9 mouse cellular contexts compared by ENCODE assay signal in the genomic region with DNA sequence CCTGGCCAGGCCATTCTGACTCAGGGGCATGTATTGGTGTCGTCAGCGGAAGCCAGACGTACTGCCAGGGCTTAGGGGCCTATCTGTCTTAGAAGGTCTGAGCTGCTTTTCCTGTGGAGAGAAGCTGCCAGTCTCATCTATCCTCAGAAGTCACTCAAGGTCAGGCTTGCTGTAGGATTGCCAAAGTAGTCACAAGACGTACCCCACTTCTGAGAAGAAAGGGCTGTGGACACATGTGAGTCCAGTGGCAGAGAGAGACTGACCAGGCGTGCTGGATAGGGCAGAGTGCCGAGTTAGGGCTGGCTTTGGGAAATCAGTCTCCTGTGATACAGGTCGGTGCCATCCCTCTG. TPM values are rescaled to one million over a fixed set of nuclear protein-coding genes. Genes with fewer than 3 reads are reported as not detected.
DNase-seq lines count a peak whose midpoint lies in the region; ATAC-seq and TF ChIP-seq lines count a peak whose summit lies in the region.
"Had no signal": no experiment of that assay in that cellular context is flagged by ENCODE, and none has a peak within 500 bp of the region (broad histone marks: within the 10 kb centered on the region; RNA-seq: fewer than 3 reads in every experiment).

No protein-coding gene starts in this region.

- peaks cover 82% of the 10 kb centered on the region for H3K4me1 ChIP-seq in limb, embryonic 13.5 days
- H3K4me1 ChIP-seq in limb, embryonic 10.5 days = peaks cover 68% of the 10 kb centered on the region
- peaks cover 29% of the 10 kb centered on the region for H3K4me1 ChIP-seq in brown adipose tissue, adult 24 weeks (ENCODE audit: control insufficient read depth, insufficient read depth, insufficient read length, low read length)
- peaks cover 18% of the 10 kb centered on the region for H3K4me1 ChIP-seq in liver, postnatal 0 days (ENCODE audit: insufficient read depth)

- no peaks in the 10 kb centered on the region for H3K9me3 ChIP-seq in limb, embryonic 13.5 days
- no peaks in the 10 kb centered on the region for H3K9me3 ChIP-seq in limb, embryonic 10.5 days (replicated peaks)
- H3K9me3 ChIP-seq in liver, postnatal 0 days (ENCODE audit: low read length) = no peaks in the 10 kb centered on the region

- 0 out of 2 replicates have a peak, but pooled peaks have one; percentile 42 for TF ChIP-seq EP300 in liver, postnatal 0 days (IDR thresholded peaks at IDR 0.05; ENCODE audit: low read depth)

- WGBS in limb, embryonic 13.5 days = 93% methylated on average over 7 of the region's 7 CpGs
- WGBS in limb, embryonic 10.5 days = 92% methylated on average over 7 of the region's 7 CpGs
- 71% methylated on average over 7 of the region's 7 CpGs for WGBS in liver, postnatal 0 days (ENCODE audit: insufficient replicate concordance)

- 0 out of 2 replicates have a peak overlapping the region, but pooled peaks have one; percentile 13 for H3K9ac ChIP-seq in limb, embryonic 13.5 days
- no peak overlapping the region for H3K9ac ChIP-seq in liver, postnatal 0 days (replicated peaks)

- peaks cover 9% of the 10 kb centered on the region; the same call in 1 of the 2 replicates for H3K36me3 ChIP-seq in limb, embryonic 13.5 days
- peaks cover 23% of the 10 kb centered on the region for H3K36me3 ChIP-seq in limb, embryonic 10.5 days
- peaks cover 11% of the 10 kb centered on the region; the same call in 1 of the 2 replicates for H3K36me3 ChIP-seq in liver, postnatal 0 days (replicated peaks; ENCODE audit: insufficient read depth, low read length)

- H3K4me2 ChIP-seq in limb, embryonic 13.5 days (replicated peaks) = no peak overlapping the region
- H3K4me2 ChIP-seq in liver, postnatal 0 days (ENCODE audit: low read depth, low read length) = no peak overlapping the region

- DNase-seq in adrenal gland, adult 8-10 months = peak; percentile 68
- no peak for DNase-seq in adrenal gland, postnatal 4 days (ENCODE audit: low spot score in 2 of 2)
- DNase-seq in limb, embryonic 10.5 days (ENCODE audit: low spot score) = no peak
- DNase-seq in liver, postnatal 0 days = no peak
- DNase-seq in left cerebral cortex, postnatal 4 days = no peak
- no peak for DNase-seq in c-Kit-positive CD71-positive TER-119-positive erythroid progenitor cells, embryonic 14.5 days (ENCODE audit: low spot score)

- H3K4me3 ChIP-seq in limb, embryonic 13.5 days = no peak overlapping the region
- no peak overlapping the region for H3K4me3 ChIP-seq in limb, embryonic 10.5 days
- no peak overlapping the region for H3K4me3 ChIP-seq in brown adipose tissue, adult 24 weeks (ENCODE audit: insufficient read depth, low read depth, low read length)
- no peak overlapping the region for H3K4me3 ChIP-seq in liver, postnatal 0 days (ENCODE audit: low read depth, low read length)
- H3K4me3 ChIP-seq: erythroblast, embryonic 14.5 days had no signal

- H3K27me3 ChIP-seq in limb, embryonic 13.5 days = no peaks in the 10 kb centered on the region
- no peaks in the 10 kb centered on the region for H3K27me3 ChIP-seq in limb, embryonic 10.5 days (ENCODE audit: low read depth, poor library complexity, severe bottlenecking)
- no peaks in the 10 kb centered on the region for H3K27me3 ChIP-seq in liver, postnatal 0 days (ENCODE audit: insufficient read depth, low read length)

- no peak overlapping the region; the same call in 1 of the 2 replicates for H3K27ac ChIP-seq in limb, embryonic 13.5 days
- no peak overlapping the region for H3K27ac ChIP-seq in limb, embryonic 10.5 days
- H3K27ac ChIP-seq in brown adipose tissue, adult 24 weeks (replicated peaks; ENCODE audit: low read depth, low read length) = peak overlapping the region; percentile 41
- no peak overlapping the region for H3K27ac ChIP-seq in liver, postnatal 0 days (ENCODE audit: low read depth)

- intact Hi-C loops in left cerebral cortex, postnatal 4 days (cut with DNase I) = no loop called here

- no peak for ATAC-seq in limb, embryonic 13.5 days (ENCODE audit: low FRiP score, low read depth)
- ATAC-seq in liver, postnatal 0 days = peak; percentile 74; the same call in 1 of the 2 replicates

- TF ChIP-seq CTCF in liver, postnatal 0 days (IDR thresholded peaks at IDR 0.05; ENCODE audit: low read depth) = no peak

RNA-seq across cellular contexts. Expression of a gene that starts 40.4 kb away (rescaled TPM):
- 100 to 1,000 TPM; 357 to 412 (median 388) TPM for total RNA-seq in adrenal gland, adult 8-10 months (2022)
- total RNA-seq in adrenal gland, postnatal 4 days (2021) = 100 to 1,000 TPM; 343 to 361 TPM
- polyA plus RNA-seq in limb, embryonic 13.5 days (2015; fragmentation: Nextera tagmentation; extraction: Ambion mirVana) = 396 and 406 TPM in 2 replicates
- polyA plus RNA-seq in limb, embryonic 10.5 days (2016; fragmentation: Nextera tagmentation; extraction: Ambion mirVana) = 385 and 390 TPM in 2 replicates
- 154 and 166 TPM in 2 replicates for polyA plus RNA-seq in brown adipose tissue, adult 24 weeks (2012; ENCODE audit: insufficient read depth, insufficient read length, missing spikeins)
- 136 and 143 TPM in 2 replicates for polyA plus RNA-seq in liver, postnatal 0 days (2015; fragmentation: Nextera tagmentation; extraction: Ambion mirVana)
- 100 to 1,000 TPM; 298 to 302 TPM for total RNA-seq in left cerebral cortex, postnatal 4 days (2021)
